Mouse (Mus musculus): ENCODE results near the gene AB124611. TPM values are rescaled to one million over a fixed set of nuclear protein-coding genes. Genes with fewer than 3 reads are reported as not detected.
A peak's percentile ranks its signal among the peaks of the same experiment; 100 is the strongest.
"Not testable (repeated sequence)": the region's sequence is repeated elsewhere in the genome, so short reads cannot be mapped to it uniquely, and the experiment has no call there.

AB124611 gene
- polyA plus RNA-seq, 1 experiment from 2014 or later, result 6.0 TPM

DNA sequence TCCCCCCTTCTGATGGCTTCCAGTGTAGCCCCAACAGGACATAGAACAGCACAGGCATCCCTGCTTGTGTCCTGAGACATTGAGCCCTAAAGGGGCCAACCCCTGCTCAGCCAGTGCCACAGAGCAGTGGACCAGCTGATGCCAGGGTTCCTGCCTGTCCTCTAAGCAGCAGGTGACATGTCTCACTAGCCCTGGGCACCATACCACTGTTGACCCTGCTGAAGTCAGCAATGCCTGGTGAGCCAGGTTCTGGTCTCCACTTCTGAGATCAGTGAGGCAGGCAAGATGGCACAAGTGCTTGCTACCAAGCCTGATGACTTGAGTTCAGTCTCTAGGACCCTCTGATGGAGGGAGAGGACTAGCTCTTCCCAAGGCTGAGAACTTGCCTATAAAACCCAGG lies 20.2 kb upstream of the AB124611 start:
- Histone ChIP-seq H3K27me3 (ENCODE audit: low read depth, poor library complexity, severe bottlenecking) (no peaks in the 10 kb centered on the region), H3K9me3 (replicated peaks) (no peaks in the 10 kb centered on the region), H3K4me1 (peaks cover 14% of the 10 kb centered on the region), H3K27ac (replicated peaks) (no peak overlapping the region), H3K4me3 (no peak overlapping the region), H3K36me3 (peaks cover 63% of the 10 kb centered on the region)
- no peak for DNase-seq (ENCODE audit: low spot score)

- Histone ChIP-seq H3K4me3 (no peak overlapping the region), H3K27me3 (ENCODE audit: low read depth, poor library complexity, severe bottlenecking) (no peaks in the 10 kb centered on the region), H3K27ac (replicated peaks) (no peak overlapping the region), H3K9me3 (replicated peaks) (no peaks in the 10 kb centered on the region), H3K36me3 (peaks cover 63% of the 10 kb centered on the region), H3K4me1 (peaks cover 20% of the 10 kb centered on the region)
- WGBS, result 94% methylated on average over 15 of the region's 15 CpGs
- no peak for DNase-seq (ENCODE audit: low spot score)
Measured at GRCm38 (mm10) chr9:21507753-21508430, 18.1 kb upstream of the AB124611 start.

DNA sequence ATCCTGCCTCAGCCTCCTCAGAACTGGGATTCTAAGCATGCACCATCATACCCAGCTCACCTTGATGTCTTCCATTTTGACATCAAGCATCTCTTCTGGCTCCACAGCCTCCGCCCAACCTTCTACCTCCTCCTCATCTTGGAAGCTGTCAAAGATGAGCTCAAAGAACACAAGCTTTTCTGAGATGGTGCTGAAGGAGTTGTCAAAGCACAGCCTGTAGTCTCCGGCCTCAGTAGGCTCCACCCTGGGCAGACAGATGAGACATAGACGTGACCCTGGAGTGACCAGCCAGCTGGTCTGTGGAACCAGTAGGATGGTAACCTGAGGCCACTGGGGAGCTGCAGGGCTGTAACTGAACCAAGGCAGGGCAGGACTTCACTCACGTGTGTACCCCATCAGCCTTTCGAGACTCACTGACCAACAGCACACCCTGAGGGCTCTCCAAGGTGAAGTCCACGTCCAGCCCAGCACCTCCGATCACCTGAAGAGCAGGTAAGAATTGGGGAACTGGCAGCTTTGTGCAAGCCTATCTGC lies 17.0 kb upstream of the AB124611 start:
- DNase-seq (ENCODE audit: low spot score), result no peak
- Histone ChIP-seq H3K27ac (replicated peaks) (0 out of 2 replicates have a peak overlapping the region, but pooled peaks have one; percentile 92), H3K4me3 (peak overlapping the region; percentile 75), H3K9me3 (replicated peaks) (no peaks in the 10 kb centered on the region), H3K4me1 (peaks cover 20% of the 10 kb centered on the region), H3K27me3 (ENCODE audit: low read depth, poor library complexity, severe bottlenecking) (no peaks in the 10 kb centered on the region), H3K36me3 (peaks cover 53% of the 10 kb centered on the region)
- WGBS, result 84% methylated on average over 7 of the region's 7 CpGs

GRCm38 (mm10) chr9:21509772-21510688 lies 15.9 kb upstream of the AB124611 start, which contains the start of gene Tmed1:
Tmed1 (minus strand) TSS chr9:21510252.
- no peaks in the 10 kb centered on the region for H3K27me3 ChIP-seq (ENCODE audit: low read depth, poor library complexity, severe bottlenecking)
- H3K36me3 ChIP-seq, result peaks cover 42% of the 10 kb centered on the region
- H3K9me3 ChIP-seq (replicated peaks), result no peaks in the 10 kb centered on the region
- under 1% methylated on average over 44 of the region's 44 CpGs for WGBS
- peak within 1 kb of the TSS; percentile 75 for H3K4me3 ChIP-seq
- DNase-seq (ENCODE audit: low spot score), result peak; percentile 96
- H3K4me1 ChIP-seq, result peaks cover 20% of the 10 kb centered on the region
- peak within 1 kb of the TSS; percentile 92 for H3K27ac ChIP-seq (replicated peaks)

DNA sequence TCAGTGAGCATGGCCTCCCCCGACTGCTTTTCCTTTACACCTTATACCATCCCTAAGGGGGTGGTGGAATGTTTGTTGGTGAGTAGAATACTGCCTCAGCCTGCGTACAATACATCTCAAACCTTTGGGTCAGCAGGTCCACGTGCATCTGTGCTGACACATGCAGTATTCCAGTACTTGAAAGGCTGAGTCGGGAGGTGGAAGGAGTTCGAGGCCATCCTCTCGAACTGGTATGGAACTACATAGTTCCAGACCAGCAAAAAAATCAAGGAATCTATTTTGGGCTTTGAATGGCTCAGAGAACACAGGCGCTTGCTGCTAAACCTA lies 15.3 kb upstream of the AB124611 start:
- H3K4me3 ChIP-seq, result peak overlapping the region; percentile 75
- H3K36me3 ChIP-seq, result peaks cover 35% of the 10 kb centered on the region
- peaks cover 20% of the 10 kb centered on the region for H3K4me1 ChIP-seq
- H3K27ac ChIP-seq (replicated peaks), result peak overlapping the region; percentile 92
- 7% methylated on average over 7 of the region's 7 CpGs for WGBS
- H3K27me3 ChIP-seq (ENCODE audit: low read depth, poor library complexity, severe bottlenecking), result no peaks in the 10 kb centered on the region
- H3K9me3 ChIP-seq (replicated peaks), result no peaks in the 10 kb centered on the region
- DNase-seq (ENCODE audit: low spot score), result no peak

DNA sequence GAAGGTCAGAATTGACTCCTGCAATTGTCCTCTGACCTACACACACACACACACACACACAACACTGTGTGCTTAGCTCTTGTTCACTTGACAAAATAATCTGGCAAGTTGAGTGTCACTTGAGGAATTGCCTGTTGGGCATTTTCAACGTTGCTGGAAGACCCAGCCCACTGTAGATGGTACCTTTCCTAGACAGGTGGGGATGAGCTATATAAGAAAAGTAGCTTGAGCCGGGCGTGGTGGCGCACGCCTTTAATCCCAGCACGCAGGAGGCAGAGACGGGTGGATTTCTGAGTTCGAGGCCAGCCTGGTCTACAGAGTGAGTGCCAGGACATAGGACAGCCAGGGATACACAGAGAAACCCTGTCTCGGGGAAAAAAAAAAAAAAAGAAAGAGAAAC lies 14.9 kb upstream of the AB124611 start:
- 82% methylated on average over 9 of the region's 9 CpGs for whole genome bisulfite sequencing
- Histone ChIP-seq H3K4me1 (peaks cover 20% of the 10 kb centered on the region), H3K4me3 (peak overlapping the region; percentile 75), H3K9me3 (replicated peaks) (no peaks in the 10 kb centered on the region), H3K27me3 (ENCODE audit: low read depth, poor library complexity, severe bottlenecking) (no peaks in the 10 kb centered on the region), H3K27ac (replicated peaks) (peak overlapping the region; percentile 92), H3K36me3 (peaks cover 31% of the 10 kb centered on the region)
- no peak for DNase-seq (ENCODE audit: low spot score)

- H3K36me3 ChIP-seq, result peaks cover 7% of the 10 kb centered on the region
- H3K9me3 ChIP-seq (replicated peaks), result no peaks in the 10 kb centered on the region
- 96% methylated on average over 4 of the region's 4 CpGs for WGBS
- no peak overlapping the region for H3K4me3 ChIP-seq
- peaks cover 20% of the 10 kb centered on the region for H3K4me1 ChIP-seq
- DNase-seq (ENCODE audit: low spot score), result no peak
- H3K27ac ChIP-seq (replicated peaks), result no peak overlapping the region
- no peaks in the 10 kb centered on the region for H3K27me3 ChIP-seq (ENCODE audit: low read depth, poor library complexity, severe bottlenecking)
Measured at GRCm38 (mm10) chr9:21513466-21513865, 12.5 kb upstream of the AB124611 start.

- WGBS, result 84% methylated on average over 6 of the region's 6 CpGs
- Histone ChIP-seq H3K36me3 (no peaks in the 10 kb centered on the region; the same call in 1 of the 2 replicates), H3K4me3 (no peak overlapping the region), H3K27ac (replicated peaks) (no peak overlapping the region), H3K9me3 (replicated peaks) (0 out of 2 replicates have a peak, but pooled peaks cover 4% of the 10 kb centered on the region), H3K27me3 (ENCODE audit: low read depth, poor library complexity, severe bottlenecking) (no peaks in the 10 kb centered on the region), H3K4me1 (no peaks in the 10 kb centered on the region)
- no peak for DNase-seq (ENCODE audit: low spot score)
Measured at GRCm38 (mm10) chr9:21517947-21518495, 8.0 kb upstream of the AB124611 start.

DNA sequence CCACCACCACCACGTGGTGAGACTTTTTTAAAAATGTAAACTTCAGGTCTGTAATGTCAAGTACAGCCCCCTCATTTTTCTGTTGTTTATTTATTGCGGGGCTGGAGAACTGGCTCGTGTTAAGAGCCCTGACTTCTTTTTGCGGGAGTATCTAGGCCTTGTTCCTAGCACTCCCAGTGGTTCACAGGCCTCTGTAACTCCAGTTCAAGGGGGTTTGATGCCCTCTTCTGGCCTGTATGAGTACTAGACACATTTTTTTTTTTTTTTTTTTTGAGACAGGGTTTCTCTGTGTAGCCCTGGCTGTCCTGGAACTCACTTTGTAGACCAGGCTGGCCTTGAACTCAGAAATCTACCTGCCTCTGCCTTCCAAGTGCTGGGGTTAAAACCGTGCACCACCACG lies 7.3 kb upstream of the AB124611 start:
- H3K27ac ChIP-seq (replicated peaks); H3K4me3 ChIP-seq; DNase-seq (ENCODE audit: low spot score); H3K36me3 ChIP-seq; H3K9me3 ChIP-seq (replicated peaks); H3K4me1 ChIP-seq; H3K27me3 ChIP-seq (ENCODE audit: low read depth, poor library complexity, severe bottlenecking): not testable (repeated sequence)
- WGBS, result 89% methylated on average over 6 of the region's 6 CpGs

DNA sequence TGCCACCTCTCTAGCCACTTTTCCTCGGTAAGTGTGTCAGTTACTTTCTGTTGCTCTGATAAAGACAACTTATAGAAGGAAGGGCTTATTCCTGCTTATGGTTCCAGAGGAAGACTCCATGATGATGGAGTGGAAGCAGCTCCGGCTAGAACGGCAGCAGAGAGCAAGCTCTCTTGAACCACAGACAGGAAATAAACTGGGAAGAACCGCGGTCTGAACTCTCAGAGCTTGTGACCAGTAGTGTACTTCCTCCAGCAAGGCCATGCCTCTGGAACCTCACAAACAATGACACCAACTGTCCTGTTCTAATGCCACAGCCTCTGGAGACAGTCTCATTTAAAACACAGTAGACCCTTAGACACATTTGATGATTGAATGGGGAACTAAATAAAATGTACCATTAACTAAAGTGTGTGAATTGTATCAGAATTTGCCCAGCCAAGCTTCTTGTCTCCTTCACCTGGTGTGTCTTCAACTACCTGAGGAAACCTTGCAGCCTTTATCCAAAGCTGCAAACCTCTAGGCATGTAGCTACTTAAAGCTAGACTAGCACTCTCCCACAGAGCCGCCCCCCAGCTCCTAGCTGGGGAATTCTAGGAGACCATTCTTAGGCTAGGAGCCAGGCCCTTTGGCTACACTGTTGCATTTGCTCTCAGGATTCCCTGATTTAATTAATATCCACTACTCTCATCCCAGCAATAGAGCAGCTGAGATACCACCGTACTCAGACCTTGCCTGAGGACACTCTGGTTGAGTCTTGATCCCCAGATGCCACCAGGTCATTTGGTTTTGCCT lies 637 bp upstream of the AB124611 start:
- Histone ChIP-seq H3K27me3 (ENCODE audit: low read depth, poor library complexity, severe bottlenecking) (no peaks in the 10 kb centered on the region), H3K4me3 (no peak overlapping the region), H3K36me3 (peaks cover 7% of the 10 kb centered on the region), H3K9me3 (replicated peaks) (0 out of 2 replicates have a peak, but pooled peaks cover 4% of the 10 kb centered on the region), H3K4me1 (peaks cover 12% of the 10 kb centered on the region), H3K27ac (replicated peaks) (no peak overlapping the region)
- no peak for DNase-seq (ENCODE audit: low spot score)
- WGBS, result 86% methylated on average over 7 of the region's 7 CpGs

GRCm38 (mm10) chr9:21526634-21526944 lies 613 bp downstream of the AB124611 start:
- Histone ChIP-seq H3K27me3 (ENCODE audit: low read depth, poor library complexity, severe bottlenecking) (no peaks in the 10 kb centered on the region), H3K36me3 (peaks cover 7% of the 10 kb centered on the region), H3K4me3 (no peak overlapping the region), H3K4me1 (peaks cover 12% of the 10 kb centered on the region), H3K27ac (replicated peaks) (0 out of 2 replicates have a peak overlapping the region, but pooled peaks have one; percentile 24), H3K9me3 (replicated peaks) (0 out of 2 replicates have a peak, but pooled peaks cover 4% of the 10 kb centered on the region)
- 85% methylated on average over 3 of the region's 3 CpGs for WGBS
- DNase-seq (ENCODE audit: low spot score), result no peak
